Mouse (Mus musculus) liver, postnatal 0 days (tissue): Measurements from ENCODE around the gene Med23.

Experiments used
- CTCF ChIP-seq: sonication (generic); IDR thresholded peaks from 2 replicates; pipeline ENCODE4 v1.5.1; 2016; ENCODE audit warnings: antibody characterized with exemption, low read depth
- EP300 ChIP-seq: IDR thresholded peaks from 2 replicates; pipeline ENCODE4 v1.6.1; 2016; ENCODE audit warnings: antibody characterized with exemption, low read depth, mild to moderate bottlenecking

DNA sequence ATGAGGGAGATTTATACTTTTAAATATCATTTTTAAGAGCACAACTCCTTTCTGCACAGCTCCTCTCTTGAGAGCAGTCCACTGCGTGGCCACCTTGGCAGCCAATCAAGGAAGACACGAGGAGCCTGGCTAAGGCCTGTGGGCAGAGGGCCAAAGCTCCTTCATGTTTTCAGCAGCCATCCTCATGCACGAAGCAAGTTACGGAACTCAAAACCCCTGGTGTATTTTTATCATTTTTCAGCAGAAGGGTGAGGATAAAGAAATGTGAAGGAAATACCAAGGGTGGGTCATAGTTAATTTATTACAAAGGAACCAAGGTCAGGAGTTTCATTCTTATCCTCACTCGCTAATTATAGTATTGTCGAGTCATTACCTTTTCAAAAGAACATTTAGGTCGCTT is 82.8 kb downstream of the Med23 start:
- TF ChIP-seq EP300: no peak
- no peak for TF ChIP-seq CTCF
